Mouse (Mus musculus): ENCODE data around the gene Ift20. TPM values are rescaled to one million over a fixed set of nuclear protein-coding genes. Genes with fewer than 3 reads are reported as not detected.

The Ift20 gene
- polyA plus RNA-seq, 1 experiment from 2014 or later, result 130 TPM

Other genes with a start within 250 kb of the Ift20 start
- 0.15 and 0.25 TPM in 2 replicates for gene BC030499, start 245.5 kb upstream of the Ift20 start, polyA plus RNA-seq (2015; fragmentation: Nextera tagmentation; extraction: Ambion mirVana)
- gene Spag5, start 234.8 kb upstream of the Ift20 start, polyA plus RNA-seq (2015; fragmentation: Nextera tagmentation; extraction: Ambion mirVana), result 4.2 and 6.5 TPM in 2 replicates
- gene Aldoc, start 213.4 kb upstream of the Ift20 start, polyA plus RNA-seq (2015; fragmentation: Nextera tagmentation; extraction: Ambion mirVana), result 87.2 and 154 TPM in 2 replicates
- gene Pigs, start 207.9 kb upstream of the Ift20 start, polyA plus RNA-seq (2015; fragmentation: Nextera tagmentation; extraction: Ambion mirVana), result 70.7 and 79.0 TPM in 2 replicates
- 77.2 and 81.8 TPM in 2 replicates for gene Unc119, start 192.9 kb upstream of the Ift20 start, polyA plus RNA-seq (2015; fragmentation: Nextera tagmentation; extraction: Ambion mirVana)
- not detected in 2 replicates for gene Foxn1, start 149.8 kb upstream of the Ift20 start, polyA plus RNA-seq (2015; fragmentation: Nextera tagmentation; extraction: Ambion mirVana)
- gene Slc13a2, start 114.1 kb upstream of the Ift20 start, polyA plus RNA-seq (2015; fragmentation: Nextera tagmentation; extraction: Ambion mirVana), result not detected in 2 replicates
- gene Slc46a1, start 70.7 kb upstream of the Ift20 start, polyA plus RNA-seq (2015; fragmentation: Nextera tagmentation; extraction: Ambion mirVana), result 23.0 and 25.6 TPM in 2 replicates
- gene Sarm1, start 38.6 kb upstream of the Ift20 start, polyA plus RNA-seq (2015; fragmentation: Nextera tagmentation; extraction: Ambion mirVana), result 49.9 and 50.7 TPM in 2 replicates
- gene Vtn, start 37.3 kb upstream of the Ift20 start, polyA plus RNA-seq (2015; fragmentation: Nextera tagmentation; extraction: Ambion mirVana), result 115 and 127 TPM in 2 replicates
- 0.14 TPM in 1 of 2 replicates, not detected in the other for gene Sebox, start 32.9 kb upstream of the Ift20 start, polyA plus RNA-seq (2015; fragmentation: Nextera tagmentation; extraction: Ambion mirVana)
- 95.5 and 96.6 TPM in 2 replicates for gene Tmem199, start 24.2 kb upstream of the Ift20 start, polyA plus RNA-seq (2015; fragmentation: Nextera tagmentation; extraction: Ambion mirVana)
- gene Poldip2, start 24.2 kb upstream of the Ift20 start, polyA plus RNA-seq (2015; fragmentation: Nextera tagmentation; extraction: Ambion mirVana), result 176 and 184 TPM in 2 replicates
- gene Tnfaip1, start within 50 bp of the Ift20 start, polyA plus RNA-seq (2015; fragmentation: Nextera tagmentation; extraction: Ambion mirVana), result 67.7 and 68.8 TPM in 2 replicates
- 33.8 and 41.7 TPM in 2 replicates for gene Tmem97, start 14.4 kb downstream of the Ift20 start, polyA plus RNA-seq (2015; fragmentation: Nextera tagmentation; extraction: Ambion mirVana)
- 26.2 and 27.7 TPM in 2 replicates for gene Nlk, start 161.0 kb downstream of the Ift20 start, polyA plus RNA-seq (2015; fragmentation: Nextera tagmentation; extraction: Ambion mirVana)
- 25.2 and 27.8 TPM in 2 replicates for gene Ccnq, start 215.4 kb downstream of the Ift20 start, polyA plus RNA-seq (2015; fragmentation: Nextera tagmentation; extraction: Ambion mirVana)